Mouse (Mus musculus) cerebellum, adult 2 months (tissue): ENCODE measurements around the gene Ephx1.

Experiments used
- CTCF ChIP-seq: fragments of 200-500 bp; IDR thresholded peaks from 2 replicates; pipeline ENCODE4 v1.5.1; 2011; ENCODE audit warnings: low read depth, mild to moderate bottlenecking, control low read depth, low read length, moderate library complexity, borderline replicate concordance; ENCODE audit not compliant: insufficient read depth
- POLR2A ChIP-seq: fragments of 200-500 bp; IDR thresholded peaks from 2 replicates; pipeline ENCODE4 v1.6.1; 2011; ENCODE audit warnings: low read length, control low read depth, borderline replicate concordance; ENCODE audit not compliant: insufficient read depth

GRCm38 (mm10) chr1:180956973-180957381 is 63.7 kb downstream of the Ephx1 start:
- TF ChIP-seq CTCF (no peak), POLR2A (no peak)
